Mouse (Mus musculus): ENCODE data around the gene Zp2. TPM values are rescaled to one million over a fixed set of nuclear protein-coding genes. Genes with fewer than 3 reads are reported as not detected.

Gene Zp2
- not detected for polyA plus RNA-seq (2014; fragmentation: Illumina TruSeq; extraction: RNeasy Lipid Tissue Mini Kit (QIAGEN cat#74804); ENCODE audit: low read depth, low replicate concordance)

DNA sequence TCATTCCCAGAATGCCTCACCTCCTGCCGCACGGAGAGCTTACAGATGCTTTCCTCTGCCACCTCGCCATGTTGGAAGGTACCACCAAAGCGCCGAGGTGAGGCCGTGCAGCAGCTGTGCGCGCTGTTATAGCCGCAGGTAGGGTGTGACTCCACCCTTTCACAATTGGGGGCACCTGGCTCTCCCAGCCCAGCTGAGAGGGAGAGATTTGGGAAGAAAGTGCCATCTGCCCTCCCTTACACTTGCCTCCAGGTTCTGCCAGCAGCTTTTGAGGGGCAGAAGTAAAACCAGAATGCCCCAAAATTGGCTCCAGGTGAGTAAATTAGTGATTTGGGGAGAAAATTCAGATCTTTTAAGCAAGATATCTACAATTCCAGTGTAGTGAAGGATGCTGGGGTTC, at the start of gene Zp2:
Gene Zp2 (minus strand): TSS at position 101 of the 400 bp plus-strand sequence.

GRCm38 (mm10) chr7:120173603-120174244, 28.6 kb upstream of the Zp2 start, which contains the start of gene Anks4b:
Anks4b (plus strand) TSS chr7:120173858.

GRCm38 (mm10) chr7:120102164-120102972, 42.7 kb downstream of the Zp2 start, which contains the start of gene Tmem159:
Tmem159 (plus strand) TSS chr7:120102353.

GRCm38 (mm10) chr7:120095180-120095579, 49.9 kb downstream of the Zp2 start, which contains the start of gene Dnah3:
Dnah3 (minus strand) TSS chr7:120095280.

Other genes with a start within 250 kb of the Zp2 start
- gene Lyrm1, start 249.4 kb downstream of the Zp2 start, polyA plus RNA-seq (2014; fragmentation: Illumina TruSeq; extraction: RNeasy Lipid Tissue Mini Kit (QIAGEN cat#74804); ENCODE audit: low read depth, low replicate concordance), result 7.5 TPM
- gene Dcun1d3, start 249.0 kb downstream of the Zp2 start, polyA plus RNA-seq (2014; fragmentation: Illumina TruSeq; extraction: RNeasy Lipid Tissue Mini Kit (QIAGEN cat#74804); ENCODE audit: low read depth, low replicate concordance), result 8.1 TPM
- gene Dnah3, start 50.0 kb downstream of the Zp2 start, polyA plus RNA-seq (2014; fragmentation: Illumina TruSeq; extraction: RNeasy Lipid Tissue Mini Kit (QIAGEN cat#74804); ENCODE audit: low read depth, low replicate concordance), result not detected
- gene Tmem159, start 42.9 kb downstream of the Zp2 start, polyA plus RNA-seq (2014; fragmentation: Illumina TruSeq; extraction: RNeasy Lipid Tissue Mini Kit (QIAGEN cat#74804); ENCODE audit: low read depth, low replicate concordance), result 2.6 TPM
- 69.2 TPM for gene Anks4b, start 28.6 kb upstream of the Zp2 start, polyA plus RNA-seq (2014; fragmentation: Illumina TruSeq; extraction: RNeasy Lipid Tissue Mini Kit (QIAGEN cat#74804); ENCODE audit: low read depth, low replicate concordance)
- gene Crym, start 56.8 kb upstream of the Zp2 start, polyA plus RNA-seq (2014; fragmentation: Illumina TruSeq; extraction: RNeasy Lipid Tissue Mini Kit (QIAGEN cat#74804); ENCODE audit: low read depth, low replicate concordance), result 0.58 TPM
- gene Abca14, start 58.7 kb upstream of the Zp2 start, polyA plus RNA-seq (2014; fragmentation: Illumina TruSeq; extraction: RNeasy Lipid Tissue Mini Kit (QIAGEN cat#74804); ENCODE audit: low read depth, low replicate concordance), result 0.16 TPM
- not detected for gene Abca15, start 183.4 kb upstream of the Zp2 start, polyA plus RNA-seq (2014; fragmentation: Illumina TruSeq; extraction: RNeasy Lipid Tissue Mini Kit (QIAGEN cat#74804); ENCODE audit: low read depth, low replicate concordance)